Mouse (Mus musculus) midbrain, embryonic 16.5 days (tissue): ENCODE data around the gene Cacna1b. TPM values are rescaled to one million over a fixed set of nuclear protein-coding genes. Genes with fewer than 3 reads are reported as not detected.

Experiments used
- ATAC-seq: fragments of 200-750 bp; cut with Nextera tagmentation; 2 replicates; pipeline ENCODE4 v1.8.0; 2017; ENCODE audit warnings: moderate TSS enrichment
- H3K27ac ChIP-seq: fragments of 300-500 bp; sonication (generic); 2 replicates; pipeline ENCODE4 v1.5.1; 2014; ENCODE audit warnings: mild to moderate bottlenecking, low read length, mixed read lengths
- H3K27me3 ChIP-seq: fragments of 300-500 bp; sonication (generic); 2 replicates; pipeline ENCODE4 v1.6.1; 2014; ENCODE audit warnings: low read depth, low read length, mixed read lengths; ENCODE audit not compliant: control insufficient read depth, insufficient read depth
- H3K36me3 ChIP-seq: fragments of 300-500 bp; sonication (generic); 2 replicates; pipeline ENCODE4 v1.6.1; 2014; ENCODE audit warnings: mild to moderate bottlenecking, low read length, moderate library complexity, mixed read lengths; ENCODE audit not compliant: control insufficient read depth, insufficient read depth
- H3K4me1 ChIP-seq: fragments of 300-500 bp; sonication (generic); 2 replicates; pipeline ENCODE4 v1.6.1; 2014; ENCODE audit warnings: mild to moderate bottlenecking, low read length, mixed read lengths; ENCODE audit not compliant: control insufficient read depth, insufficient read depth
- H3K4me2 ChIP-seq: fragments of 300-500 bp; sonication (generic); 2 replicates; pipeline ENCODE4 v1.6.1; 2014; ENCODE audit warnings: mild to moderate bottlenecking, low read length, mixed read lengths
- H3K4me3 ChIP-seq: fragments of 300-500 bp; sonication (generic); 2 replicates; pipeline ENCODE4 v1.5.1; 2014; ENCODE audit warnings: low read depth, mild to moderate bottlenecking, low read length, moderate library complexity, mixed read lengths
- H3K9ac ChIP-seq: fragments of 300-500 bp; sonication (generic); 2 replicates; pipeline ENCODE4 v1.6.1; 2014; ENCODE audit warnings: low read depth, low read length, mixed read lengths
- H3K9me3 ChIP-seq: fragments of 300-500 bp; sonication (generic); replicated peaks from 2 replicates; pipeline ENCODE4 v1.6.1; 2014; ENCODE audit warnings: mild to moderate bottlenecking, low read length, mixed read lengths; ENCODE audit not compliant: control insufficient read depth, poor library complexity, severe bottlenecking
- WGBS: fragments of 180-500 bp; shearing (Covaris S2); extraction: QIAGEN DNeasy Blood & Tissue Kit; methylation state at CpG from one replicate; pipeline ENCODE4 v1.1.7; 2014; 5-methylcytosine and 5-hydroxymethylcytosine counted together
- polyA plus RNA-seq: library from polyadenylated mRNA; unstranded; fragments of >200 nt; fragmentation: Nextera tagmentation; extraction: Ambion mirVana; gene quantifications from 2 replicates; pipeline ENCODE4 v1.2.1, GENCODE M21; 2015

Gene Cacna1b
- polyA plus RNA-seq, 1 experiment from 2014 or later = 15.1 TPM

GRCm38 (mm10) chr2:24679012-24679651 is 83.8 kb downstream of the Cacna1b start:
- H3K4me3 ChIP-seq = no peak overlapping the region
- H3K36me3 ChIP-seq = peaks cover 25% of the 10 kb centered on the region

GRCm38 (mm10) chr2:24678538-24678937 is 84.4 kb downstream of the Cacna1b start:
- Histone ChIP-seq H3K27me3 (no peaks in the 10 kb centered on the region), H3K4me2 (no peak overlapping the region), H3K4me1 (no peaks in the 10 kb centered on the region), H3K9me3 (no peaks in the 10 kb centered on the region), H3K36me3 (peaks cover 25% of the 10 kb centered on the region), H3K4me3 (no peak overlapping the region), H3K9ac (no peak overlapping the region), H3K27ac (no peak overlapping the region)
- WGBS = 79% methylated on average over 5 of the region's 5 CpGs
- no peak for ATAC-seq

More at GRCm38 (mm10) chr2:24679012-24679651, 83.8 kb downstream of the Cacna1b start:
- Histone ChIP-seq H3K27me3 (no peaks in the 10 kb centered on the region), H3K4me2 (peak overlapping the region; percentile 32), H3K4me1 (no peaks in the 10 kb centered on the region), H3K9me3 (no peaks in the 10 kb centered on the region), H3K9ac (no peak overlapping the region), H3K27ac (no peak overlapping the region)
- WGBS = 29% methylated on average over 50 of the region's 50 CpGs
- ATAC-seq = peak; percentile 59

- WGBS = 56% methylated on average over 4 of the region's 4 CpGs
- H3K27me3 ChIP-seq = no peaks in the 10 kb centered on the region
- H3K4me1 ChIP-seq = no peaks in the 10 kb centered on the region
- no peak overlapping the region for H3K9ac ChIP-seq
- H3K4me3 ChIP-seq = no peak overlapping the region
- H3K4me2 ChIP-seq = no peak overlapping the region
- peaks cover 21% of the 10 kb centered on the region for H3K36me3 ChIP-seq
- H3K27ac ChIP-seq = no peak overlapping the region
- no peak for ATAC-seq
- no peaks in the 10 kb centered on the region for H3K9me3 ChIP-seq
These were observed 84.8 kb downstream of the Cacna1b start for GRCm38 (mm10) chr2:24678110-24678509.

GRCm38 (mm10) chr2:24677629-24678028 is 85.3 kb downstream of the Cacna1b start:
- no peak for ATAC-seq
- WGBS = 92% methylated on average over 3 of the region's 3 CpGs

GRCm38 (mm10) chr2:24674432-24675006 is 88.4 kb downstream of the Cacna1b start:
- no peak for ATAC-seq
- 84% methylated on average over 6 of the region's 6 CpGs for WGBS

More at GRCm38 (mm10) chr2:24677629-24678028, 85.3 kb downstream of the Cacna1b start:
- H3K9ac ChIP-seq = no peak overlapping the region
- H3K36me3 ChIP-seq = peaks cover 19% of the 10 kb centered on the region
- H3K4me3 ChIP-seq = no peak overlapping the region
- no peaks in the 10 kb centered on the region for H3K9me3 ChIP-seq
- no peaks in the 10 kb centered on the region for H3K4me1 ChIP-seq
- H3K27me3 ChIP-seq = no peaks in the 10 kb centered on the region
- H3K27ac ChIP-seq = no peak overlapping the region
- no peak overlapping the region for H3K4me2 ChIP-seq

GRCm38 (mm10) chr2:24668598-24668997 is 94.4 kb downstream of the Cacna1b start:
- Histone ChIP-seq H3K27me3 (no peaks in the 10 kb centered on the region), H3K27ac (no peak overlapping the region), H3K4me1 (peaks cover 7% of the 10 kb centered on the region), H3K4me3 (no peak overlapping the region), H3K4me2 (no peak overlapping the region), H3K9ac (no peak overlapping the region), H3K36me3 (peaks cover 6% of the 10 kb centered on the region), H3K9me3 (no peaks in the 10 kb centered on the region)
- WGBS = 95% methylated on average over 5 of the region's 5 CpGs
- ATAC-seq = no peak

More at GRCm38 (mm10) chr2:24674432-24675006, 88.4 kb downstream of the Cacna1b start:
- Histone ChIP-seq H3K4me2 (no peak overlapping the region), H3K36me3 (peaks cover 14% of the 10 kb centered on the region; the same call in 1 of the 2 replicates), H3K4me3 (no peak overlapping the region), H3K4me1 (no peaks in the 10 kb centered on the region), H3K27me3 (no peaks in the 10 kb centered on the region), H3K27ac (no peak overlapping the region), H3K9ac (no peak overlapping the region), H3K9me3 (no peaks in the 10 kb centered on the region)

- no peaks in the 10 kb centered on the region for H3K9me3 ChIP-seq
- H3K27ac ChIP-seq = no peak overlapping the region
- peak; percentile 46; the same call in 1 of the 2 replicates for ATAC-seq
- WGBS = 14% methylated on average over 7 of the region's 9 CpGs
- no peaks in the 10 kb centered on the region for H3K27me3 ChIP-seq
- peaks cover 16% of the 10 kb centered on the region for H3K36me3 ChIP-seq
- no peak overlapping the region for H3K4me3 ChIP-seq
- peaks cover 7% of the 10 kb centered on the region for H3K4me1 ChIP-seq
- 0 out of 2 replicates have a peak overlapping the region, but pooled peaks have one; percentile 19 for H3K4me2 ChIP-seq
- no peak overlapping the region for H3K9ac ChIP-seq
These were observed 98.2 kb downstream of the Cacna1b start for GRCm38 (mm10) chr2:24664678-24665257.

- H3K4me2 ChIP-seq = no peak overlapping the region
- no peak for ATAC-seq
- 79% methylated on average over 6 of the region's 6 CpGs for WGBS
- H3K9me3 ChIP-seq = no peaks in the 10 kb centered on the region
- 0 out of 2 replicates have a peak, but pooled peaks cover 2% of the 10 kb centered on the region for H3K4me1 ChIP-seq
- peaks cover 36% of the 10 kb centered on the region for H3K36me3 ChIP-seq
- H3K27ac ChIP-seq = no peak overlapping the region
- H3K27me3 ChIP-seq = no peaks in the 10 kb centered on the region
- H3K4me3 ChIP-seq = no peak overlapping the region
- no peak overlapping the region for H3K9ac ChIP-seq
These were observed 103.7 kb downstream of the Cacna1b start for GRCm38 (mm10) chr2:24659150-24659775.
